ENCODE assay signal across 14 mouse cellular contexts in genomic region chr5:63169687-63170086, GRCm38 (mm10).
DNase-seq lines count a peak whose midpoint lies in the region; ATAC-seq lines count a peak whose summit lies in the region.
"Had no signal": no experiment of that assay in that cellular context is flagged by ENCODE, and none has a peak within 500 bp of the region (broad histone marks: within the 10 kb centered on the region; RNA-seq: fewer than 3 reads in every experiment).

No protein-coding gene starts in this region.

- ATAC-seq in hematopoietic stem cell, adult 5-6 weeks (replicated peaks in 1 of 2; ENCODE audit: insufficient read depth in 1 of 2, low FRiP score in 2 of 2, low TSS enrichment in 1 of 2, low read depth in 1 of 2, poor library complexity in 2 of 2, severe bottlenecking in 2 of 2) = peak; percentile 53 to 85; a peak in 3 of 4 replicates
- ATAC-seq in megakaryocyte progenitor cell, adult 5-6 weeks (replicated peaks; ENCODE audit: poor library complexity) = 0 out of 2 replicates have a peak, but pooled peaks have one; percentile 29
- ATAC-seq in kidney, embryonic 16.5 days (ENCODE audit: low FRiP score, low TSS enrichment) = no peak

- H3K27me3 ChIP-seq in kidney, embryonic 16.5 days (ENCODE audit: insufficient read depth, low read length) = no peaks in the 10 kb centered on the region
- H3K27me3 ChIP-seq: embryonic facial prominence, embryonic 13.5 days; limb, embryonic 15.5 days; neural tube, embryonic 13.5 days had no signal

- 78% methylated on average over 2 of the region's 2 CpGs for WGBS in kidney, embryonic 16.5 days

- H3K9ac ChIP-seq in kidney, embryonic 16.5 days (replicated peaks; ENCODE audit: low read length) = no peak overlapping the region
- H3K9ac ChIP-seq: embryonic facial prominence, embryonic 13.5 days; limb, embryonic 15.5 days; neural tube, embryonic 13.5 days had no signal

- no peaks in the 10 kb centered on the region for H3K9me3 ChIP-seq in kidney, embryonic 16.5 days (ENCODE audit: low read length)
- H3K9me3 ChIP-seq: embryonic facial prominence, embryonic 13.5 days; limb, embryonic 15.5 days; neural tube, embryonic 13.5 days had no signal

- no peak overlapping the region for H3K4me3 ChIP-seq in kidney, embryonic 16.5 days (ENCODE audit: low read length)
- H3K4me3 ChIP-seq: embryonic facial prominence, embryonic 13.5 days; limb, embryonic 15.5 days; neural tube, embryonic 13.5 days had no signal

- H3K4me2 ChIP-seq in kidney, embryonic 16.5 days (replicated peaks; ENCODE audit: low read depth, low read length) = no peak overlapping the region
- H3K4me2 ChIP-seq: embryonic facial prominence, embryonic 13.5 days; limb, embryonic 15.5 days; neural tube, embryonic 13.5 days had no signal

- H3K4me1 ChIP-seq in kidney, embryonic 16.5 days (ENCODE audit: insufficient read depth, low read length) = no peaks in the 10 kb centered on the region
- H3K4me1 ChIP-seq: embryonic facial prominence, embryonic 13.5 days; limb, embryonic 15.5 days; neural tube, embryonic 13.5 days had no signal

- H3K27ac ChIP-seq in kidney, embryonic 16.5 days (ENCODE audit: low read length) = no peak overlapping the region
- H3K27ac ChIP-seq: embryonic facial prominence, embryonic 13.5 days; kidney, postnatal 0 days; limb, embryonic 15.5 days; neural tube, embryonic 13.5 days had no signal

- no peaks in the 10 kb centered on the region for H3K36me3 ChIP-seq in kidney, embryonic 16.5 days (ENCODE audit: insufficient read depth, low read length)
- H3K36me3 ChIP-seq: embryonic facial prominence, embryonic 13.5 days; limb, embryonic 15.5 days; neural tube, embryonic 13.5 days had no signal

- peak; percentile 59 for DNase-seq in right cerebral cortex, adult 18-20 months
- DNase-seq in right cerebral cortex, postnatal 14 days = no peak
- peak; percentile 73 for DNase-seq in telencephalon, adult 2 months (ENCODE audit: low read depth, low spot score)
- DNase-seq in lung, postnatal 10 days = no peak
- DNase-seq in adrenal gland, postnatal 4 days (ENCODE audit: low spot score in 2 of 2) = no peak
- DNase-seq: gastrocnemius, postnatal 14 days; lung, postnatal 36 days had no signal

Comparison
In these comparisons a context has a peak if more than half of its experiments do, and no peak if none do; other contexts are left out.
1. DNase-seq: peak in right cerebral cortex, adult 18-20 months (single experiment) and telencephalon, adult 2 months (single experiment); none in right cerebral cortex, postnatal 14 days (single experiment), lung, postnatal 10 days (single experiment) and adrenal gland, postnatal 4 days (0 of 2).